Mouse (Mus musculus) heart, postnatal 4 days (tissue): ENCODE measurements around the gene Cdh4. TPM values are rescaled to one million over a fixed set of nuclear protein-coding genes. Genes with fewer than 3 reads are reported as not detected.

ENCODE experiments used
- DNase-seq: peaks from one replicate; pipeline ENCODE4 v3.0.0; 2021
- total RNA-seq, 2 experiments: library from RNA; stranded (reverse); gene quantifications; 2 replicates each; pipeline ENCODE4 v1.2.3; 2021

Gene Cdh4
- total RNA-seq, 2 experiments from 2014 or later: 2.0 to 2.2 TPM

DNA sequence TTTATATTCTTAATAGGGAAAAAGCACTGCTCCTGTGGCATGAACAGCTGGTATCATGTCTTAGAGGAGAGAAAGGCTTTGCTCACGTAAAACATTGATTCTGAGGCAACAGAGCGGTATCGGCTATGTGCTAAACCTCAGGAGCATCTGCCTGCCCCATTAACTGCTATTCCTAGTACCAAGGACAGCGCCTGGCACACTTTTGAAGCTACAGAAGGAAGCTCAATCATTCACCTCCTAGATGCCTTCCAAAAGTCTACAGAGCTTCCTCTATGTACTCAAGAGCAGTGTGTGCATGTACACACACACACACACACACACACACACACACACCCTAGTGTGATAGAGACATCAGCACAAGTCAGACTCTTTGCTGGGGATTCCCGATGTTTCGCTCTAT is 34.4 kb downstream of the Cdh4 start:
- DNase-seq: no peak

DNA sequence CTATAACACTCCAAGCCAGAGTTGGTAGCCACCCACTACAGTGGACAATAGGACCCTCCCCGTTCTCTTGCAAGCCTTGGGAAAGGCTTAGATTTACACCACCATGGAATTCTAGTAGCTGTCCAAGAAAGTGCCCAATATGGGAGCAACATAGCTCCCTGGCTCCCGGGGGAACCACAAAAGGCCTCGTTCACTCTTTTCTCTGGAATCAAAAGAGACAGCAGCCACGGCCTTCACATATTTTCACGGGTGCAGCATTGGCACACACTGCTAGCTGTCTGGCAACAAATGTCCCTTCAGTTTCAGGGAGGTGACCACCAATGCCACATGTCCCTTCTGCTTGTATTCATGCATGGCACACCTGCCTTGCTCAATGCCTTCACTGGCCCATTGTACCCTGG is 38.6 kb downstream of the Cdh4 start:
- no peak for DNase-seq

DNA sequence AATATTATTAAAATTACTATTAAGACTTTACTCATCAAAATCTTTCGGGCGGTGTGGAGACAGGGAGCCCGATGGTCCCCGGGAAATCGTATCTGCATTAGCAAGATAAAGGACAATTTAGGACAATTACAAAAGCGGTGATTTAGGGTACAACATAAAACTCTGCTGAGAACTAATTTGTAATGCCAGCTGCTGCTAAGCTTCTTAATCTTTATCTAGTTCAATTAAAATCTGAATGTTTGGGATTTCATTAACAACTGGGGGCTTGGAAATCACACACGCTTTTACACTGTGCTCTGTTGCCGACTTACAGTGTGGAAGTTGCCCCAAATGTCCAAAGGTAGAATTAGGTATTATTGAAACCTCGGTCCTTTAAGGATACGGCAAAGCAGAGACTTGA is 39.1 kb downstream of the Cdh4 start:
- no peak for DNase-seq

DNA sequence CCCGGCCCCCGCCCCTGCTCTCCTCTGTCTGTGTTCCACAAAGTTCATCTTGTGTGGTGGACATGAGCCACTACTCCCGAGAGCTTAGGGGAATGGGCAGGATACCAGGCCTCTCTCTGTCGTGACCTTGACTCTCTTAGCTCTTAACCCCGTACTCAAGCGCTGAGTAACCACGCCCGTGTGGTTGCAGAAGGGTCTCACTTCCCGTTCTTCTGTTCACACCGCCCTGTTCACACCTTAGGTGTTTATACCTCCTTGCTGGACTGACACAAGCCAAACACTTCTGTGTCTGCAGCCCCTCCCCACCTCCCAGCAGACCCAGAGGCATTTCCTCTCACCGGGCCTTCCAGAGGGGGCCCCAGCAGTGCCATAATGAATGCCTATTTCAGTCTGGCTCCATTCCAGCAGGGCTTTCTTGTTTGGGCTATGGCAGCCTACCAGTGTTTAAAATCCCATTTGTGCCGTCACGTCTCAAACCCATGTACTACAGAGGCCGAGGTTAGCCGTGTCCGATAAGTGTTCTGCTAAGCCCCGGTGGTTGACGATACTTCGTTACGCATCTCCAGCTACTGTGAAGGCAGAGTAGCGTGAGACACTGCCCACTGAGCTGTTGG is 46.4 kb downstream of the Cdh4 start:
- DNase-seq: no peak

DNA sequence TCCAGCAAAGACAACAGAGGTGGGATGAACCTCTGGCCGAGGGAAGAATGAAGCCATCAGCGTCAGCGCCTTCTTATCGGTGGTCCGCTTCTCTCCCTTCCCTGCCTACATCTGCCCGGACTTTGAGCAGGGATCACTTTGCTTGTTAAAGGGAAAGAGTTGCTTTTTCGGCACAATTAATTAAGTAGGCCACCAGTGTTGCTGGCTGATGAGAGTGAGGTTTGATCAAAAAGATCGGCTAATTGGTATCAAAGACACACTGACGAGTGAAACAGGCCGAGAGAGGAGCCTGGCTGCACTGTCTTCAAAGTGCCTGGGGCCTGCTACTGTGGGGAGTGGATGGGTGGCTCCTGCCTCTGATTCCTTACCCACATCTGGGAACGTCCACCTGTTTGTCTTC is 49.7 kb downstream of the Cdh4 start:
- no peak for DNase-seq

DNA sequence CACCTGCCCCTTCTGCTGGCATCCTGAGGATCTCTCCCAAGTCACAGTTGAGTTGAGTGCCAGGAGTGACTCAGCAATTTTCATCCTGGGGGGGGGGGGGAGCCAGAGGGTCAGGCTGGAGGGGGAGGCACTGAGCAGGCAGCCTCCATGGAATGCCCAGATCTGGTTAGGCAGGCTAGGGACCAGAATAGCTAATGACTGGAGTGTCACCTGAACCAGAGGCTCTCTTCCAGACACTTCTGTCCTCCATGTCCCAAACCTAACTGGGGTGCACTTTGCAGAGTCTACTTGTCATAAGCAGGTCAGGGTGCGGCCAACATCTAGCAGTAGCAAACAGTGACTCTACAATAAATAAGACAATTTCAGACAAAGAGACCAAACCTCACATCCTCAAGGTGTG is 52.0 kb downstream of the Cdh4 start:
- DNase-seq: no peak

DNA sequence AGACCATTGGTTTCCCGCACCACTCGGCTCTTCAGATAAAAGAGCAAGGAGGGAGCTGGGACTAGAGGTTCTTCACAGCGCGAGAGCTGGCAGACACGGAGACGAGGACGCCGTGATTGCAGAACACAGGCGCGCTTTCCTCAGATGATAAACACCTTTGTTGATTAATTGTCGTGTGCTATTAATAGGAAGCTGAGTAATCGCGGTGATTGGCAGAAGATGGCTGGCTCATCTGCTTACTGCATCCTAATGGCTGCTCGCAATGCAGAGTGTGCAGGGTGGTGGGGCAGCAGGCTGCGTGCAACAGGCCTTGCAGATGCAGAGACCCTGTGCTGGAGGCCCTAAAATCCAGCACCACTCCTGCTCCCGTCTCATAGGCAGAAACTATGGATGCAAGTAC is 68.2 kb downstream of the Cdh4 start:
- DNase-seq: no peak

DNA sequence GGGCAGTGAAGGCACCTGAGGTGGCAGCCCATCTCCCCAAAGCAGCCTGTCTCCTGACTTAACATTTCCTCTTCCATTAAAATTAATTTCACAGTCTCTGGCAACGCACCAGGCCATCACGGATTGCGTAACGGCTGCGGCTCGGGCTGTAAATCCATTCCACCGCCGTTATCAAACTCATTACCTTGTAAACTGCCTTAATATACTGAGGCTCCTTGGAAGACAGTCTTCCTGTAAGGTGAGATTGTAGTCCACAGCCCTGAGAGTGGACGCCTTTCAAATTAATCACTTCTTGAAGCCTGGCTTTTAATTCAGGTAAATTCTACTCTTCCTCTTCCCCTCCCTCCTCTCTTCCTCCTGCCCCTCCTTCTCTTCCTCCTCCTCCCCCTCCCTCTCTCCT is 74.3 kb downstream of the Cdh4 start:
- no peak for DNase-seq

DNA sequence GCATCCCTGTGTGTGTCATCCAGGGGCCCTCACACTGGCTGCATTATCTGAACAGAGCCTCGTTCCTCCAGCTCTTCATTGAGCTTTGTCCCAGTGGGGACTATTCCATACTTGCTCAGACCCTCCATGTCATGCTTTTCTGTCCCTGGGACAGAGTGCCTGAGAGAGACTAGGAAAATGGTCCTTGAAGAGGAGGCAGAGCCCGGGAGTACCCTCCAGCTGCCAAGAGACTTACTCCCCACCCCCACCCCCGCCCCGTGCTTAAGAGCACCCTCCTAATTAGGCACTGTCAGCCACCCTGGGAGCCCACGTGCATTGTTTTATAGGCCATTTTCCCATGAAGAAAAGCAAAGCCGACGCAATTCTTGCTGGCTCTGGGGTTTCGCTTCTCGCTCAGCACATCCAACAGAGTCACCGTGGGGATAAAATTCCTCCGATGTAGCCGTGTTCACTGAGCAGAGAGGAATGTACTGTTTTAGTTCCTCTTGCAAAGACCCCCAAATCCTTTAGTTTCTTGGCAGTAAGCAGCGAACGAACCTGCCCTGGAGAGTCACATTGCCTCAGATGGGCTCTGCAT is 76.3 kb downstream of the Cdh4 start:
- no peak for DNase-seq

DNA sequence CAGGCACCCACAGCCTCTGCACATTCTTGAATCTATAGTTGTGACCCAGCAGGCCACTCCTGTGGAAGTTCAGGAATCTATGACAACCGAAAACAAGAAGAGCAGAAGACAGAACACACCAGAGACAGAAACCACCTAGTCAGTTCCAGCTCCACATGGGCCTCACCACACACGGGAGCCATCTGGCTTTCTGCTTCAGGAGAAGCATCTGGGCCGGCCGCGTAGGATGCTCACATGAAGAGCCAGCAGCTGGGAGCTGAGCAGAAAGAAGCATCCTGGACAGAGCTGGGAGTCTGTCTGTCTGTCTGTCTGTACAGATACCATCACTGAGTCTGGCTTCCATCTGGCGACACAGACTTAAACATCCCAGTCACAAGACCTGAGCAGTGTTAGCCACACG is 76.9 kb downstream of the Cdh4 start:
- DNase-seq: no peak

DNA sequence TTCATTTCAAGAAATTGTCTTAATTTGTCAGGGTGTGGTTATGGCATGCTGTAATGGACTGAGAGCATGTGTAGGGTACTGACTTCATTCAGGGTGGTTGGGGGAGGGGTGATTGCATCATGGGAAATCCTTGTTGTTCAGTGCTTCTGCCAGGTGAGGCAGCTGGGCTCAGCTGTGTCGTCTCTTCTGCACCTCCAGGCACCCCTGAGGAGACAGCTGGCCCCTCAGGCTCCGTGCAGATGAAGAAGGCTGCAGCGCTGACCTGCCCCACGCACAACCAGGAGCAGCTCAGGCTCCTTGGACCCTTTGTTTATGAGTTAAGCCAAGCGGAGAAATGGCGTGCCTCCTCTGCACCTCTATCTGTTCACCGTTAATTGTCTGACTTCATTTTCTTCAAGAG is 77.7 kb downstream of the Cdh4 start:
- DNase-seq: no peak

DNA sequence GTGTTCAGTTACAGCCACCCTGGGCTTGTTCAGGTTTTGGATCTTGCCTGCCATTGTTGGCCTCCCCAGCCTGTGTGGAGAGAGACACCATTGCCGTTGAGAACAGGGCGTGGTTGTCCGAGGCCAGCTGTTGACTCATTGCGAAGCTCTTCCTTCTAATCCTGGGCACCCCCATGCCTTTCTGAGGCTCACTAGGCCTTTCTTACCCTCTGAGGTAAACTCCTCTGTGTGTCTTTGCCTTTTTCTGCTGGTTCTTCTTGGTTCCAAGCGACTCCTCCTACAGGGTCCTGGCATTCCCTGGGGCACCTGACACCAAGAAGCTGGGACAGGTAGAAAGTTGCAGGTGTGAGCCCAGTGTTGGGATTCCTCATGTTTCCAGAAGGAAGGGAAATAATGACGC is 78.7 kb downstream of the Cdh4 start:
- no peak for DNase-seq

DNA sequence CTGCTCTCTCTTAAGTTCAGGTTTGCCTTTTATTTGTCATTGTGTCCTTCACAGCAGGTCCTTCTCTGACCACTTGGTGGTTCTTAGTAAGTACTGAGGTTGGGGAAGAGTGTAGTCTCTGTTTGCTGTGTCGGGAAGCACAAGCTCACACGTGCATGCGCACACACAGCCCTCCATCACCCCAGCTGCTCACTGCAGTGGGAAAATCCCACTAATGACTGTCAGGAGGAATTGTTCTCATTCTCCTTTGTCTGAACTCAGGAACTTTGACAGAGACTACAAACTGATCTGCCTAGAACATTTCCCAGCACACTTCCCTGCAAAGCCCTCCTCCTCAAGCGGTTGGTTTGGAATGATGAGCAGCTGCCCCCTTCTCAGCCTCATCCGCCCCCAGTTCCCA is 79.2 kb downstream of the Cdh4 start:
- no peak for DNase-seq

DNA sequence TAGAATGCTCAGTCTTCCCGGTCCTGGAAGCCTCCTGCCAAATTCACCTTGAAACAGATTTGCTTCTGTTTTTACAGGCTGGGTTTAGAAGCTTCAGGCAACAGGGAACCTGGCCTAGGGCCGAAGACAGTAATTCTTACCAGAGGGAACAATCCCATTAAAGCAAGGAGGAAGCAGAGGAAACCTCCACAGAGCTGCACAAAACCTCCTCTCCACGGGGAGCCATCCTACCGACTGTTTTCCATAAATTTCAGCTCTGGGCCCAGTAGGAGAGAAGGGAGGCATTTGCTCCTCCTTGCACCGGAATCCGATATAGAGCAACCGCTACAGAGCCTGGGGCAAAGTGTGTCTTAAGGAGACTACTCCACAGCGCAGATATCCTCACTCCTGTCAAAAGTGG is 79.9 kb downstream of the Cdh4 start:
- DNase-seq: no peak

DNA sequence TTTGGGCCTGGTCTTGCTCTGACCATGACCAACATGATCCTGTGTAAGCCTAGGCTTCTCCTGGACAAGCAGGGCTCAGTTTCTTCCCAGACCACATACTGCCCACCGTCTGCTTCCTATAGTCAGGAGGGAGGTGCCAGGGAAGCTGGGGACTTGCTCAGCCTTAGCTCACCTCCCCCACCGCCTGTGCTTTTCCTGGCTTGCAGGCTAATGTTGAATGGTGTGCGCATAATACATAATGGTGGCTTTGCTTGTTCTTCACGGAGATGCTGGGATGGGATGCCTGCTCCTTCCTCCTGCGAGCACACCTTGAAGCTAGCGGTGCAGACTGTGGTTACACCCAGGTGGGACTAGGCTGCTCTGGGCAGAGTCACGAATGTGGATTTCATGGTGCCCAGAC is 84.7 kb downstream of the Cdh4 start:
- no peak for DNase-seq

DNA sequence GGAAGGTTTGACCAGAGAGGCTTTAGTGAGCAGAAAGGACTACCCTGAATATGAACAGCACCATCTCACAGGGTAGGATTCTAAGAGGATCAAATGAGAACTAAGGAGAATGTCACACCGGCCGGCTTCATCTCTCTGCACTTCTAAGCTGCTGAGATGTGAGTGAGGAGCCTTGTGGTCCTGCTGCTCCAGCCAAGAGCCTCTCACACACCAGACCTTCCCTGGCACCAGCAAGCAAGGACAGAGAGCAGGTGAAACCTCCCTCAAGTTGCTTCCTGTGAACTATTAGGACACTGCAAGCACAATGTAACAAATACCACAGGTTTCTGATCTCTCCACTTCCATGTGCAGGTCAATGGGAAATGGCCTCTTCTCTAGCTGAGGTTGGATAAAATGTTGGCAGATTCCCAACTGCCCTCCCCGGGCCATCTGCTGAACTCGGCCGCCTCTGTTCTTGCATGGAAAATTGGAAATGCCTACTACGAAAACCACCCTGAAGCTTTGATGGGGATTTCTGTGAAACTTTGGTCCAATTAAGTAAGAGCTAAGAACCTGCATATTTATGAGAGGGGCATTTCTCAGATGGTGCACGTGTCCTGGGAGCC is 88.3 kb downstream of the Cdh4 start:
- no peak for DNase-seq

DNA sequence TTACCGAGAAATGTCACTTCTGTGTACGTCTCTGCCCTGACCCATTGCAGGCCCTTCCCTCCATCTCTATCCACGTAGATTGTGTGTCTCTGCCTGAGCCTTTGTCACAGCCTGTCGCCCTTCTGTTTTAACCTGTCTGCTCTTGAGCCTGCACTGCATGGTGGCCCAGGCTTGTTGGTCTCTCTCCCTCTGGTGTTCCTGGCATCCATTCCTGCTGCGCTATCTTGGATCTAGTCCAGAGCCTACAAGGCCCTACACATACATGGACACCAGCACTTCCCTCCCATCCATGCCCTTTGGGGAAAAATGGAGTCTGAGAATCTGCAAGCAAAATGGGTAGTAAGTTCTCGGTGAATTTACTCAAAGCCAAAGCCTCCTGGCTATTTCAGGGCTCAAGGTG is 91.0 kb downstream of the Cdh4 start:
- no peak for DNase-seq

DNA sequence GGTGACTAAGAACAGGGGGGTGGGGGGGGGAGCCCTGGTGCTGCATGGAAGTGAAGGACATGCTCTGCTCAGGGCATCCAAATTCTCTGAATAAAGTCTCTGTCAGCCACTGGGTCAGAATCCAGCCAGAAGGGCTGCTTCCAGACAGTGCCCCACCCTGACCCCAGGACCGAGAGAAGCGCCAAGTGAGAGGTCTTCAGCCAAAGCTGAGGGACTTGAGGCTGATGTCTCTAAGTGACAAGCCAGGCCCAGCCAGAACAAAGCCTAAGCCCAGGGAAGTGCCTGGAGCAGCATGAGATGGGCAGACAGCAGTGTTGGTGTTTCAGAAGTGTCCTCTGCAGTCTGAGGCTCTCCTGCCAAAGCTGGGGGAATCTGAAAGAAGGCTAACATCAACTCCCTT is 91.7 kb downstream of the Cdh4 start:
- DNase-seq: no peak

DNA sequence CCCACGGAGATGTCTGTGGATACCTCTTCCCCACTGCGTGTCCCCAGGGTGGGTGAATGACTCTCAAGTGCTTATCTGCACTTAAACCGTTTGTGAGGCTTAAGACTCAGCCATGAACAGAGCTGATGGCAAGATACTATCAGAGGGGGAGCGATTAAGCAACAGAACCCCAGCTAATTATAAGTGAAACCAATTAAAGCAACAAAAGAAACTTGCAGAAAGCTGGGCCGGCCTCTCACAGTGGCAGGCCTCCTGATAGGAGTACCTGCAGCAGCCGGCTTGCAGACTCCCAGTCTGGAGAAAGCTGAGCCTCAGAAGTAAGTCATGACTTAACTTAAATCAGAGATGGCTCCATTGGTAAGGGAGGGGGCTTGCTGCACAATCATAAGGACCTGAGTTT is 93.0 kb downstream of the Cdh4 start:
- DNase-seq: no peak

DNA sequence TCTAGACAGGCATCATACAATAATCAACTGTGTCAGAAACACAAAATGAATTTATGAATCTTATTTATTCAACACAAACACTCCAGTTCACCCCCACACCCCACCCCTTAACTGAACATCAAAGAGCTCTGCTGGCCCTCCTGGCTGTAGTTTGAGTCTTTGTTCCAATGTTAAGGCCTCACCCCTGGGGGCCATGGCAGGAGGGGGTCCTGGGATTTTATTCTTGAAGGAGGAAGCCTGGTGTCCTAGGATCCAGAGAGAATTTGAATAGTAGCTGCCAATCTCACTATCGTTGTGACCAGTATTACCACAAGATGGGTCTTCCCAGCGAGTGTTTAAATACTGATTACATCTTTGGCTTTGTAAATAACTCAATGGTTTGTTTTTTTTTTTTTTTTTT is 94.5 kb downstream of the Cdh4 start:
- no peak for DNase-seq

DNA sequence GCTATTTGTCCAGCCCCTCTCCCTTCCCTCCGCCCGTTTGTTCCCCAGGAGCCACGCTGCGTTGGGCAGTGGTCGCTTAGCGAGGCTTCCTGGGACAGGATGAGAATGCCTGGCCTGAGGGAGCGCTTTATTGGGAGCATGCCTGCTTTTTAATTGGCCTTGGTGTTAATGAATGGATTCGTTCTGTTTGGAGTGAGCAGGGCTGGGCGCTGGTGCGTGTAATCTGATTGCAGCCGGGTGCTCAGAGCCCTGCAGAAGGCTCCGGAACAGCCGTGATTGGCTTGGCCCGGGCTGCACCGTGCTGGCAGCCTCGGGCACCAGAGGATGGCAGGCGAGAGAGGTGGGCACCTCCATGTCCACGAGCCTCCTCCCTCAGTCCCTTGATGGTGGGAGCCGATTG is 95.2 kb downstream of the Cdh4 start:
- DNase-seq: no peak

DNA sequence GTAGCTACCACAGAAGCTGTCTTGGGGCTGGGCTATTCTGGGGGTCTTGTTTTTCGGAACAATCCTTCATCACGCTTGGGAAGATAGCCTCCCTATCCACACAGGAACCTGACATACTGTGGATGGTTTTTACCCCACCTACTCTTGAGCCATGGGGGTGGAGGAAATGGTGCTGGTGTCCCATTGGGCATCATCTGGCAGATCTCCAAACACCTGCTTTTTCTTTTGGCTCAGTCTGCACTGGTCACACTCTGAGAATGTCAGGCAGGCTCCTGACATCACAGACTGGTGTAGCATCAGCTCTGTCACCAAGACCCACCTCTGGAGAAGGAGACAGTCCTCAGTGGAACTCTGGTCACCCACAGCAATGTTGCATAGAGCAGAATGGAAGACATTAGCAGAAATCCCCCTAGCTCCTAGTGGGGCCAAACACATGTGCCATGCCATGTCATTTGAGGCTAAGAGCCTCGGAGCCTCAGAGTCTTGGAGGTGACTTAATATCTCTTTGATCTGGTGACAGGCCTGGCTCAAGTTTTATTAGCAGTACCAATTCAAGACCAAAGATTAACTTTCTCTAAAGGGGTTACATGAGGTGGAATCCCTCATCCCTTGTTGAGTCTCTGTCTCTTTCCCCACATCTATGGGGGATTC is 95.7 kb downstream of the Cdh4 start:
- DNase-seq: no peak

DNA sequence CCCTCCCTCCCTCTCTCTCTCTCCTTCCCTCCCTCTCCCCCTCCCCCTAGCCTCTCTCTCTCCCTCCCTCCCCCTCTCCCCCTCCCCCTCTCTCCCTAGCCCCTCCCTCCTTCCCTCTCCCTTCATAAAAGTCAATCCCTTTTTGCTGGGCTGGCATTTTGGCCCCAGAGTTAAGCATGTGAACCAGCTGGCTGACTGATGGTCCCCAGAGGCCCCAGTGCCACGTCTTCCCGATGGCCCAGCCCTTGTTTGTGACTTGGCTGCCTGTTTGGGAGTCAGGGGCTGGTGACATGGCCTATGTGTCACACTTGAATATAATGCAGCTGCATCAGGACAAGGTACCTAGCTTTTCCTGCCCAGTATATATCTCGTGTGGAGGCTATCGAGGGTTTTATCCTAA is 96.3 kb downstream of the Cdh4 start:
- DNase-seq: no peak

DNA sequence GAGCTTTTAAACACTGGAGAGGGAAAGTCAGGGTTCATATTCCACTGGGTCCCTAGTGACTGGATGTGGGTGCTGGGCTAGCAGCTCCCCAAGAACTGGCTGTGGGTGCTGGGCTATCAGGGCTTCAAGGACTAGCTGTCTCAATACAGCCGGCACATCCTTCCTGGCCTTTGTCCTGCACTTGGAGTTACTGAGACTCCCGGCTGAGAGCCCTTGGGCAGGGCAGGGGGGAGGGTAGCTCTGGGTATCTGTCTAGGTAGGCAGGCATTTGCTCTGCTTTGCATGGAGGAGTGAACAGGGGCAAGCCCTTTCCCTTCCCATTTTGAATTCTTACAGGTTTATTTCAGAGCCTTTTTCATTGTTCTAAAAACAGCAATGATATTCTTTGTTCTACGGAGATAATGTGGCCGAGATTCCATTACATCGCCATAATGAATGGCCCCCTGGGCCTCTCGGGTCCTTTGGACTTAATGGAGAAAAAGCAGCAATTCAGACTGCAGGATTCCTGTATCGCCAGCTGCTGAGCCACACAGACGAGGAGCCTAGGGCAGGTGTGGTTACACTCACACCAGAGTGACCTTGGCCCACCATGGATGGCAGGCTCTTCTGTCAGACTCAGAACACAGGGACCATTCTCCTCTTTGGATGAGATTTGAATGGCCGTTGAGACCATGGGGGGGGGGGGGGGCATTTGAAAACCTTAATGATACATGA is 97.5 kb downstream of the Cdh4 start:
- no peak for DNase-seq
